28 mouse cellular contexts compared by ENCODE assay signal in the genomic region with DNA sequence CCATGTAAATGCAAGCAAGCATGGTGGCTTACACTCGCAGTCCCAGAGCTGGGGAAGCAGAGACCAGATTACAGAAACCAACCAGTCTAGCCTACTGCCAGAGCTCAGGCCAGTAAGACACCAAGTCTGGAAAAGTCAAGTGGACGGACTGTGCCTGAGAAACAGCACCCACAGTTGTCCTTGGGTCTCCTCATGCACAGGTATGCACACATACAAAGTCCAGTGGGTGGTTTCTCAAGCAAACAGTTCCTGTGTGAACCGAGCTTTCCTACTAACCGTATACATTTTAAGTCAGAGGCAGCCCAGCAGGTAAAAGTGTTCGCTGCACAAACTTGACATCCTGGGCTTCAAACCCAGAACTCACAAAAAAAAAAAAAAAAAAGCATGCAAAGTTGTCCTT. TPM values are rescaled to one million over a fixed set of nuclear protein-coding genes. Genes with fewer than 3 reads are reported as not detected.
DNase-seq lines count a peak whose midpoint lies in the region; ATAC-seq and TF ChIP-seq lines count a peak whose summit lies in the region.
"Had no signal": no experiment of that assay in that cellular context is flagged by ENCODE, and none has a peak within 500 bp of the region (broad histone marks: within the 10 kb centered on the region; RNA-seq: fewer than 3 reads in every experiment).

No protein-coding gene starts in this region.

- TF ChIP-seq CTCF in liver, adult 2 months (IDR thresholded peaks at IDR 0.05; ENCODE audit: low read depth, low read length), result no peak
- no peak for TF ChIP-seq CTCF in liver, postnatal 0 days (IDR thresholded peaks at IDR 0.05; ENCODE audit: low read depth)

- peaks cover 28% of the 10 kb centered on the region for H3K36me3 ChIP-seq in liver, adult 2 months (ENCODE audit: control insufficient read depth, insufficient read depth, low read length)
- H3K36me3 ChIP-seq in liver, embryonic 12.5 days, result peaks cover 64% of the 10 kb centered on the region
- peaks cover 58% of the 10 kb centered on the region for H3K36me3 ChIP-seq in liver, embryonic 15.5 days (replicated peaks)
- peaks cover 50% of the 10 kb centered on the region for H3K36me3 ChIP-seq in liver, postnatal 0 days (replicated peaks; ENCODE audit: insufficient read depth, low read length)

- intact Hi-C loops in left cerebral cortex, postnatal 10 days (cut with DNase I), result no loop called here

- DNase-seq in liver, adult 2 months (ENCODE audit: extremely low read depth, low read depth, low spot score), result peak; percentile 16
- no peak for DNase-seq in liver
- no peak for DNase-seq in liver, postnatal 0 days
- DNase-seq in yolk sac, embryonic 10.5 days (ENCODE audit: low spot score), result peak; percentile 16
- no peak for DNase-seq in left cerebral cortex, postnatal 10 days (ENCODE audit: extremely low spot score in 1 of 2, low spot score in 2 of 2)
- no peak for DNase-seq in right cerebral cortex, postnatal 10 days (ENCODE audit: low spot score in 2 of 2)
- DNase-seq: adrenal gland, adult 8-10 months; adrenal gland, postnatal 14 days; adrenal gland, postnatal 36 days; cerebellum, adult 11-12 months; cerebellum, adult 8-10 months; cerebellum, adult 9-11 months; cerebellum, postnatal 14 days; cerebellum, postnatal 36 days; embryo, embryonic 11 days had no signal

- 52% methylated on average over 5 of the region's 5 CpGs for WGBS in liver, adult 2 months
- 82% methylated on average over 5 of the region's 5 CpGs for WGBS in liver, embryonic 12.5 days (ENCODE audit: insufficient replicate concordance)
- WGBS in liver, embryonic 15.5 days (ENCODE audit: insufficient replicate concordance), result 74% methylated on average over 5 of the region's 5 CpGs
- 71% methylated on average over 5 of the region's 5 CpGs for WGBS in liver, postnatal 0 days (ENCODE audit: insufficient replicate concordance)

- H3K4me3 ChIP-seq in liver, adult 2 months (ENCODE audit: insufficient read depth, low read depth, low read length), result no peak overlapping the region
- no peak overlapping the region for H3K4me3 ChIP-seq in liver, embryonic 12.5 days
- no peak overlapping the region for H3K4me3 ChIP-seq in liver, embryonic 15.5 days (replicated peaks)
- H3K4me3 ChIP-seq in liver, postnatal 0 days (ENCODE audit: low read depth, low read length), result no peak overlapping the region
- H3K4me3 ChIP-seq: embryonic facial prominence, embryonic 13.5 days; embryonic facial prominence, embryonic 15.5 days; erythroblast, embryonic 14.5 days; forebrain, embryonic 10.5 days; forebrain, embryonic 12.5 days had no signal

- H3K79me2 ChIP-seq in liver, adult 2 months (ENCODE audit: control insufficient read depth, insufficient read depth, low read length), result peaks cover 10% of the 10 kb centered on the region; the same call in 1 of the 2 replicates

- H3K27ac ChIP-seq in liver, adult 2 months (replicated peaks; ENCODE audit: insufficient read depth, low read depth, low read length), result no peak overlapping the region
- no peak overlapping the region; the same call in 1 of the 2 replicates for H3K27ac ChIP-seq in liver, embryonic 12.5 days
- H3K27ac ChIP-seq in liver, embryonic 15.5 days (replicated peaks), result peak overlapping the region; percentile 42
- peak overlapping the region; percentile 71 for H3K27ac ChIP-seq in liver, postnatal 0 days (ENCODE audit: low read depth)
- H3K27ac ChIP-seq: embryonic facial prominence, embryonic 13.5 days; embryonic facial prominence, embryonic 15.5 days; forebrain, embryonic 10.5 days; forebrain, embryonic 12.5 days had no signal

- TF ChIP-seq EP300 in liver, postnatal 0 days (IDR thresholded peaks at IDR 0.05; ENCODE audit: low read depth), result no peak

- H3K4me1 ChIP-seq in liver, adult 2 months (ENCODE audit: control insufficient read depth, insufficient read depth, low read length), result no peaks in the 10 kb centered on the region
- H3K4me1 ChIP-seq in liver, embryonic 12.5 days, result peaks cover 9% of the 10 kb centered on the region
- H3K4me1 ChIP-seq in liver, embryonic 15.5 days (replicated peaks), result peaks cover 13% of the 10 kb centered on the region
- H3K4me1 ChIP-seq in liver, postnatal 0 days (ENCODE audit: insufficient read depth), result peaks cover 5% of the 10 kb centered on the region
- H3K4me1 ChIP-seq: embryonic facial prominence, embryonic 13.5 days; embryonic facial prominence, embryonic 15.5 days; forebrain, embryonic 10.5 days had no signal

- no peak overlapping the region for H3K4me2 ChIP-seq in liver, embryonic 12.5 days
- no peak overlapping the region for H3K4me2 ChIP-seq in liver, embryonic 15.5 days
- peak overlapping the region; percentile 13; the same call in 1 of the 2 replicates for H3K4me2 ChIP-seq in liver, postnatal 0 days (ENCODE audit: low read depth, low read length)
- H3K4me2 ChIP-seq: embryonic facial prominence, embryonic 13.5 days; embryonic facial prominence, embryonic 15.5 days; forebrain, embryonic 12.5 days had no signal

- ATAC-seq in liver, embryonic 12.5 days, result no peak
- no peak for ATAC-seq in liver, embryonic 15.5 days (ENCODE audit: insufficient read depth)
- peak; percentile 51; the same call in 1 of the 2 replicates for ATAC-seq in liver, postnatal 0 days
- ATAC-seq: activated CD4-positive, CD25-positive, alpha-beta regulatory T cell, adult 4 months; forebrain, embryonic 14.5 days; forebrain, embryonic 16.5 days; Patski had no signal

- no peaks in the 10 kb centered on the region for H3K27me3 ChIP-seq in liver, adult 2 months (ENCODE audit: control insufficient read depth, insufficient read depth, low read length)
- H3K27me3 ChIP-seq in liver, embryonic 12.5 days (replicated peaks), result no peaks in the 10 kb centered on the region
- H3K27me3 ChIP-seq in liver, embryonic 15.5 days, result no peaks in the 10 kb centered on the region
- no peaks in the 10 kb centered on the region for H3K27me3 ChIP-seq in liver, postnatal 0 days (ENCODE audit: insufficient read depth, low read length)
- H3K27me3 ChIP-seq: CH12.LX; embryonic facial prominence, embryonic 13.5 days; embryonic facial prominence, embryonic 15.5 days; forebrain, embryonic 12.5 days; Patski had no signal

- no peak for TF ChIP-seq POLR2A in liver, adult 2 months (IDR thresholded peaks at IDR 0.05; ENCODE audit: extremely low read depth, insufficient read depth, low read length)

- H3K9me3 ChIP-seq in liver, embryonic 12.5 days (replicated peaks), result no peaks in the 10 kb centered on the region
- H3K9me3 ChIP-seq in liver, embryonic 15.5 days (replicated peaks), result no peaks in the 10 kb centered on the region
- H3K9me3 ChIP-seq in liver, postnatal 0 days (ENCODE audit: low read length), result no peaks in the 10 kb centered on the region
- H3K9me3 ChIP-seq: embryonic facial prominence, embryonic 13.5 days; embryonic facial prominence, embryonic 15.5 days; forebrain, embryonic 12.5 days; G1E had no signal

- H3K9ac ChIP-seq in liver, adult 2 months (ENCODE audit: low read depth, low read length), result no peak overlapping the region
- H3K9ac ChIP-seq in liver, embryonic 12.5 days, result no peak overlapping the region
- H3K9ac ChIP-seq in liver, embryonic 15.5 days, result no peak overlapping the region
- H3K9ac ChIP-seq in liver, postnatal 0 days (replicated peaks), result 0 out of 2 replicates have a peak overlapping the region, but pooled peaks have one; percentile 7
- H3K9ac ChIP-seq: embryonic facial prominence, embryonic 13.5 days; embryonic facial prominence, embryonic 15.5 days; forebrain, embryonic 12.5 days had no signal

RNA-seq across cellular contexts. Expression of gene Ero1l, which starts 12.7 kb away (rescaled TPM):
- total RNA-seq in liver, adult 2 months (2014; rRNA removed), result 14.9 and 16.1 TPM in 2 replicates
- polyA plus RNA-seq in liver, adult 2 months (2012; rRNA removed), result 4.1 and 4.2 TPM in 2 replicates
- 51.1 and 56.7 TPM in 2 replicates for polyA plus RNA-seq in liver, embryonic 12.5 days (2016; fragmentation: Nextera tagmentation; extraction: Ambion mirVana)
- polyA plus RNA-seq in liver, embryonic 15.5 days (2015; fragmentation: Nextera tagmentation; extraction: Ambion mirVana), result 30.3 and 37.5 TPM in 2 replicates
- polyA plus RNA-seq in liver, postnatal 0 days (2015; fragmentation: Nextera tagmentation; extraction: Ambion mirVana), result 30.3 and 37.6 TPM in 2 replicates
- 10 to 100 TPM; 25.6 to 29.0 TPM for total RNA-seq in left cerebral cortex, postnatal 10 days (2021)

RNA-seq across cellular contexts. Expression of gene Psmc6, which starts 23.7 kb away (rescaled TPM):
- total RNA-seq in liver, adult 2 months (2014; rRNA removed), result 101 and 108 TPM in 2 replicates
- polyA plus RNA-seq in liver, adult 2 months (2012; rRNA removed), result 21.5 and 32.8 TPM in 2 replicates
- polyA plus RNA-seq in liver, embryonic 12.5 days (2016; fragmentation: Nextera tagmentation; extraction: Ambion mirVana), result 130 and 131 TPM in 2 replicates
- polyA plus RNA-seq in liver, embryonic 15.5 days (2015; fragmentation: Nextera tagmentation; extraction: Ambion mirVana), result 69.2 and 84.9 TPM in 2 replicates
- 58.8 and 65.1 TPM in 2 replicates for polyA plus RNA-seq in liver, postnatal 0 days (2015; fragmentation: Nextera tagmentation; extraction: Ambion mirVana)
- total RNA-seq in left cerebral cortex, postnatal 10 days (2021), result 100 to 1,000 TPM; 109 to 111 TPM

RNA-seq across cellular contexts. Expression of gene Styx, which starts 45.0 kb away (rescaled TPM):
- total RNA-seq in liver, adult 2 months (2014; rRNA removed), result 5.3 and 6.1 TPM in 2 replicates
- 1.4 and 3.5 TPM in 2 replicates for polyA plus RNA-seq in liver, adult 2 months (2012; rRNA removed)
- polyA plus RNA-seq in liver, embryonic 12.5 days (2016; fragmentation: Nextera tagmentation; extraction: Ambion mirVana), result 30.0 and 30.3 TPM in 2 replicates
- 16.2 TPM in 2 replicates for polyA plus RNA-seq in liver, embryonic 15.5 days (2015; fragmentation: Nextera tagmentation; extraction: Ambion mirVana)
- polyA plus RNA-seq in liver, postnatal 0 days (2015; fragmentation: Nextera tagmentation; extraction: Ambion mirVana), result 18.1 and 21.8 TPM in 2 replicates
- 10 to 100 TPM; 15.2 to 22.0 TPM for total RNA-seq in left cerebral cortex, postnatal 10 days (2021)

Comparison
In these comparisons a context has a peak if more than half of its experiments do, and no peak if none do; other contexts are left out.
1. DNase-seq: peak in liver, adult 2 months (single experiment) and yolk sac, embryonic 10.5 days (single experiment); none in liver (single experiment), liver, postnatal 0 days (single experiment), left cerebral cortex, postnatal 10 days (0 of 2) and right cerebral cortex, postnatal 10 days (0 of 2).
2. H3K27ac ChIP-seq: peak in liver, embryonic 15.5 days (single experiment) and liver, postnatal 0 days (single experiment); none in liver, adult 2 months (single experiment) and liver, embryonic 12.5 days (single experiment).